Mouse (Mus musculus) CH12.LX (cell line): ENCODE data around the gene Arl9. TPM values are rescaled to one million over a fixed set of nuclear protein-coding genes. Genes with fewer than 3 reads are reported as not detected.

Source experiments
- DNase-seq: peaks from one replicate; pipeline ENCODE4 v3.0.0-alpha.2; 2013; ENCODE audit errors: extremely low read depth
- H3K27ac ChIP-seq: 2 replicates; pipeline ENCODE4 v1.5.1; 2012; ENCODE audit warnings: low read depth, mild to moderate bottlenecking, control low read depth, moderate library complexity; ENCODE audit not compliant: insufficient read depth
- H3K27me3 ChIP-seq: replicated peaks from 2 replicates; pipeline ENCODE3; 2012; ENCODE audit warnings: inconsistent platforms
- H3K36me3 ChIP-seq, 2 experiments: replicated peaks in 1 of 2; 2 replicates each; pipeline versions ENCODE3 to v1.6.1; 2012; ENCODE audit warnings: inconsistent platforms in 1 of 2, low read length in 1 of 2, mild to moderate bottlenecking in 1 of 2, mixed read lengths in 1 of 2, moderate library complexity in 1 of 2; ENCODE audit not compliant: control insufficient read depth in 1 of 2, insufficient read depth in 1 of 2
- H3K4me1 ChIP-seq, 2 experiments: 2 replicates each; pipeline ENCODE4 v1.6.1; 2012; ENCODE audit warnings: inconsistent platforms in 1 of 2, moderate library complexity in 1 of 2; ENCODE audit not compliant: insufficient read depth in 2 of 2, control insufficient read depth in 1 of 2
- H3K4me2 ChIP-seq: 2 replicates; pipeline ENCODE4 v1.6.1; 2012; ENCODE audit warnings: low read depth, mild to moderate bottlenecking, control low read depth; ENCODE audit not compliant: poor library complexity, insufficient read depth, severe bottlenecking
- H3K4me3 ChIP-seq, 3 experiments: fragments of 150-350 bp in 1 of 3; sonication (generic) in 1 of 3; replicated peaks in 1 of 3; 2 replicates each; pipeline versions ENCODE3 to v1.5.1; 2011 to 2012; ENCODE audit warnings: low read depth in 2 of 3, low read length in 2 of 3, mild to moderate bottlenecking in 2 of 3, moderate library complexity in 2 of 3, control low read depth in 1 of 3, improper control_type of control experiment in 1 of 3, inconsistent platforms in 1 of 3, mixed read lengths in 1 of 3; ENCODE audit not compliant: poor library complexity in 1 of 3
- H3K79me2 ChIP-seq: replicated peaks from 2 replicates; pipeline ENCODE4 v1.6.1; 2012; ENCODE audit warnings: mild to moderate bottlenecking, moderate library complexity; ENCODE audit not compliant: control insufficient read depth, poor library complexity, insufficient read depth, severe bottlenecking; ENCODE audit errors: extremely low read depth
- H3K9ac ChIP-seq: 2 replicates; pipeline ENCODE4 v1.6.1; 2012; ENCODE audit warnings: low read depth, mild to moderate bottlenecking, control low read depth, moderate library complexity; ENCODE audit not compliant: insufficient read depth
- H3K9me3 ChIP-seq: replicated peaks from 2 replicates; pipeline ENCODE3; 2012; ENCODE audit warnings: low read length, inconsistent platforms, mixed read lengths
- BHLHE40 ChIP-seq: IDR thresholded peaks from 2 replicates; pipeline ENCODE4 v1.6.1; 2011; ENCODE audit warnings: mild to moderate bottlenecking, low read depth, low read length, improper control_type of control experiment
- CHD2 ChIP-seq: IDR thresholded peaks from 2 replicates; pipeline ENCODE4 v1.6.1; 2011; ENCODE audit warnings: low read length, improper control_type of control experiment
- ELF1 ChIP-seq: IDR thresholded peaks from 2 replicates; pipeline ENCODE4 v1.6.1; 2014; ENCODE audit warnings: low read depth, mild to moderate bottlenecking, inconsistent platforms, low read length, improper control_type of control experiment
- ETS1 ChIP-seq: conservative IDR thresholded peaks from 2 replicates; pipeline ENCODE4 v1.6.1; 2012; ENCODE audit warnings: low read depth, mild to moderate bottlenecking, inconsistent platforms, low read length, improper control_type of control experiment, moderate library complexity
- HCFC1 ChIP-seq: IDR thresholded peaks from 2 replicates; pipeline ENCODE4 v1.6.1; 2012; ENCODE audit warnings: low read depth, mild to moderate bottlenecking, inconsistent platforms, low read length, improper control_type of control experiment
- IRF4 ChIP-seq: IDR thresholded peaks from 2 replicates; pipeline ENCODE4 v1.6.1; 2014; ENCODE audit warnings: low read depth, mild to moderate bottlenecking, inconsistent platforms, low read length, improper control_type of control experiment
- JUN ChIP-seq: IDR thresholded peaks from 2 replicates; pipeline ENCODE4 v1.6.1; 2011; ENCODE audit warnings: low read depth, mild to moderate bottlenecking, low read length, improper control_type of control experiment, moderate library complexity; ENCODE audit not compliant: insufficient read depth
- JUND ChIP-seq: conservative IDR thresholded peaks from 2 replicates; pipeline ENCODE4 v1.6.1; 2011; ENCODE audit warnings: low read depth, low read length, improper control_type of control experiment
- KAT2A ChIP-seq: IDR thresholded peaks from 2 replicates; pipeline ENCODE4 v1.6.1; 2012; ENCODE audit warnings: low read length, improper control_type of control experiment, inconsistent platforms; ENCODE audit not compliant: insufficient replicate concordance
- MAX ChIP-seq: IDR thresholded peaks from 2 replicates; pipeline ENCODE4 v1.6.1; 2011; ENCODE audit warnings: low read length, improper control_type of control experiment
- MEF2A ChIP-seq: IDR thresholded peaks from 2 replicates; pipeline ENCODE4 v1.6.1; 2014; ENCODE audit warnings: low read depth, mild to moderate bottlenecking, inconsistent platforms, low read length, improper control_type of control experiment, borderline replicate concordance
- MYC ChIP-seq: IDR thresholded peaks from 2 replicates; pipeline ENCODE4 v1.6.1; 2011; ENCODE audit warnings: low read depth, mild to moderate bottlenecking, improper control_type of control experiment, low read length
- NELFE ChIP-seq: IDR thresholded peaks from 2 replicates; pipeline ENCODE4 v1.6.1; 2011; ENCODE audit warnings: low read depth, low read length, improper control_type of control experiment
- PAX5 ChIP-seq: IDR thresholded peaks from 2 replicates; pipeline ENCODE4 v1.6.1; 2012; ENCODE audit warnings: low read length, inconsistent platforms, mixed read lengths
- POLR2A ChIP-seq: IDR thresholded peaks from 2 replicates; pipeline ENCODE4 v1.6.1; 2011; ENCODE audit warnings: low read depth, mild to moderate bottlenecking, improper control_type of control experiment, low read length
- RAD21 ChIP-seq: IDR thresholded peaks from 2 replicates; pipeline ENCODE4 v1.6.1; 2011; ENCODE audit warnings: low read depth, mild to moderate bottlenecking, low read length, improper control_type of control experiment, moderate library complexity
- RCOR1 ChIP-seq: conservative IDR thresholded peaks from 2 replicates; pipeline ENCODE4 v1.6.1; 2012; ENCODE audit warnings: low read depth, mild to moderate bottlenecking, inconsistent platforms, low read length, improper control_type of control experiment
- TCF12 ChIP-seq: IDR thresholded peaks from 2 replicates; pipeline ENCODE4 v1.6.1; 2014; ENCODE audit warnings: low read depth, mild to moderate bottlenecking, inconsistent platforms, low read length, improper control_type of control experiment
- USF1 ChIP-seq: IDR thresholded peaks from 2 replicates; pipeline ENCODE4 v1.6.1; 2014; ENCODE audit warnings: low read depth, mild to moderate bottlenecking, inconsistent platforms, low read length, improper control_type of control experiment
- ZC3H11A ChIP-seq: IDR thresholded peaks from 2 replicates; pipeline ENCODE4 v1.6.1; 2012; ENCODE audit warnings: low read depth, mild to moderate bottlenecking, inconsistent platforms, low read length, improper control_type of control experiment
- ZKSCAN1 ChIP-seq: IDR thresholded peaks from 2 replicates; pipeline ENCODE4 v1.6.1; 2012; ENCODE audit warnings: low read depth, inconsistent platforms, low read length, improper control_type of control experiment, borderline replicate concordance
- ZNF384 ChIP-seq: IDR thresholded peaks from 2 replicates; pipeline ENCODE4 v1.6.1; 2012; ENCODE audit warnings: low read depth, low read length, improper control_type of control experiment, inconsistent platforms
- dilution Hi-C: fragments of 300-500 bp; cut with MboI; formaldehyde crosslinking; loops from 2 replicates; pipeline ENCODE4 v1.14.3; 2020; ENCODE audit warnings: low sequenced_read_pairs; ENCODE audit not compliant: extremely low pct_unique_long_range_greater_than_20kb, extremely low pct_ligation_motif_present
- in situ Hi-C: fragments of 300-500 bp; cut with MboI; formaldehyde crosslinking; loops from 3 replicates; pipeline ENCODE4 v1.14.3; 2019; ENCODE audit warnings: low sequenced_read_pairs, low pct_ligation_motif_present, low pct_unique_long_range_greater_than_20kb, mixed read lengths
- polyA plus RNA-seq: library from polyadenylated mRNA; unstranded; fragments of >175 nt; gene quantifications from 2 replicates; pipeline ENCODE4 v1.2.1, GENCODE M21; 2012; ENCODE audit warnings: low read depth; ENCODE audit not compliant: insufficient read length
- total RNA-seq, 2 experiments: library from RNA; depleted of rRNA; stranded (reverse); fragments of 300-350 nt in 1 of 2; fragments of >200 nt in 1 of 2; gene quantifications; 2 replicates each; pipeline ENCODE4 v1.2.3; 2012 to 2014

Arl9 gene
- total and polyA plus RNA-seq, 3 experiments, result 0.38 to 2.6 (median 1.4) TPM

- no peak for TF ChIP-seq ETS1
- no peak for TF ChIP-seq ELF1
- TF ChIP-seq TCF12, result no peak
- TF ChIP-seq HCFC1, result no peak
- TF ChIP-seq USF1, result no peak
- TF ChIP-seq RAD21, result no peak
- TF ChIP-seq RCOR1, result no peak
- TF ChIP-seq ZKSCAN1, result no peak
- TF ChIP-seq MEF2A, result no peak
- no peak for TF ChIP-seq PAX5
- TF ChIP-seq MAX, result no peak
- TF ChIP-seq KAT2A, result no peak
- TF ChIP-seq ZNF384, result no peak
- no peak for TF ChIP-seq IRF4
- DNase-seq, result no peak
- Histone ChIP-seq H3K27me3 (no peaks in the 10 kb centered on the region), H3K4me3 (no peak within 1 kb of the TSS), H3K27ac (no peak within 1 kb of the TSS), H3K79me2 (no peaks in the 10 kb centered on the region), H3K9ac (no peak within 1 kb of the TSS), H3K9me3 (peaks cover 2% of the 10 kb centered on the region), H3K36me3 (peaks cover 0 to under 1% of the 10 kb centered on the region in 2 experiments), H3K4me1 (peaks cover 0 to 10% of the 10 kb centered on the region in 2 experiments; a peak in 2 of 4 replicates), H3K4me2 (no peak within 1 kb of the TSS)
- dilution Hi-C loops, result no loop called here
- in situ Hi-C loops, result loop anchor here (10.0 kb wide), 1 partner anchor 179 kb away; no protein-coding TSS in a partner anchor
These were observed 12.0 kb downstream of the Arl9 start, which contains the start of gene Thegl for GRCm38 (mm10) chr5:77015544-77016482. Thegl (plus strand) TSS chr5:77016023.

GRCm38 (mm10) chr5:77028034-77028433 is 24.2 kb downstream of the Arl9 start:
- Histone ChIP-seq H3K79me2 (no peaks in the 10 kb centered on the region), H3K9me3 (peaks cover 3% of the 10 kb centered on the region), H3K4me2 (no peak overlapping the region), H3K9ac (no peak overlapping the region), H3K4me3 (no peak overlapping the region), H3K27me3 (no peaks in the 10 kb centered on the region), H3K27ac (no peak overlapping the region), H3K4me1 (peaks cover 2% of the 10 kb centered on the region in 2 experiments; a peak in 3 of 4 replicates), H3K36me3 (no peaks in the 10 kb centered on the region)
- DNase-seq, result no peak
- TF ChIP-seq POLR2A (no peak), ZC3H11A (no peak), JUND (no peak), CHD2 (no peak), JUN (no peak), NELFE (no peak), RCOR1 (no peak), BHLHE40 (no peak), ZKSCAN1 (no peak), ELF1 (no peak), USF1 (no peak), KAT2A (no peak), MEF2A (no peak), IRF4 (no peak), MYC (no peak)
- dilution Hi-C loops (no loop called here), in situ Hi-C loops (no loop called here)
